Mouse (Mus musculus) forebrain, embryonic 13.5 days (tissue): ENCODE measurements around the gene Opalin. TPM values are rescaled to one million over a fixed set of nuclear protein-coding genes. Genes with fewer than 3 reads are reported as not detected.

Experiments
- ATAC-seq: fragments of 200-750 bp; cut with Nextera tagmentation; 2 replicates; pipeline ENCODE4 v1.8.0; 2017
- H3K27ac ChIP-seq: fragments of 300-500 bp; sonication (generic); 2 replicates; pipeline ENCODE4 v1.5.1; 2015; ENCODE audit warnings: inconsistent platforms, mild to moderate bottlenecking, moderate library complexity
- H3K27me3 ChIP-seq: fragments of 300-500 bp; sonication (generic); 2 replicates; pipeline ENCODE4 v1.6.1; 2015; ENCODE audit warnings: mild to moderate bottlenecking, inconsistent platforms
- H3K36me3 ChIP-seq: fragments of 300-500 bp; sonication (generic); 2 replicates; pipeline ENCODE4 v1.6.1; 2015; ENCODE audit warnings: mild to moderate bottlenecking, inconsistent platforms; ENCODE audit not compliant: poor library complexity, severe bottlenecking
- H3K4me1 ChIP-seq: fragments of 300-500 bp; sonication (generic); 2 replicates; pipeline ENCODE4 v1.6.1; 2015; ENCODE audit warnings: inconsistent platforms
- H3K4me2 ChIP-seq: fragments of 300-500 bp; sonication (generic); 2 replicates; pipeline ENCODE4 v1.6.1; 2015; ENCODE audit warnings: inconsistent platforms, mild to moderate bottlenecking, moderate library complexity
- H3K4me3 ChIP-seq: fragments of 300-500 bp; sonication (generic); 2 replicates; pipeline ENCODE4 v1.5.1; 2015; ENCODE audit warnings: mild to moderate bottlenecking, inconsistent platforms
- H3K9ac ChIP-seq: fragments of 300-500 bp; sonication (generic); 2 replicates; pipeline ENCODE4 v1.6.1; 2015; ENCODE audit warnings: mild to moderate bottlenecking, inconsistent platforms
- H3K9me3 ChIP-seq: fragments of 300-500 bp; sonication (generic); replicated peaks from 2 replicates; pipeline ENCODE4 v1.6.1; 2016; ENCODE audit warnings: inconsistent platforms
- WGBS: fragments of 180-500 bp; shearing (Covaris S2); methylation state at CpG from one replicate; pipeline ENCODE4 v1.1.7; 2015; 5-methylcytosine and 5-hydroxymethylcytosine counted together
- polyA plus RNA-seq: library from polyadenylated mRNA; unstranded; fragments of >200 nt; fragmentation: Nextera tagmentation; extraction: Ambion mirVana; gene quantifications from 2 replicates; pipeline ENCODE4 v1.2.1, GENCODE M21; 2015

Opalin gene
- polyA plus RNA-seq, 1 experiment from 2014 or later = not detected

GRCm38 (mm10) chr19:41071500-41071899 lies 5.4 kb downstream of the Opalin start:
- no peaks in the 10 kb centered on the region for H3K27me3 ChIP-seq
- WGBS = 8% methylated on average over 8 of the region's 8 CpGs
- H3K4me1 ChIP-seq = no peaks in the 10 kb centered on the region
- no peak overlapping the region for H3K9ac ChIP-seq
- no peaks in the 10 kb centered on the region for H3K9me3 ChIP-seq
- no peak overlapping the region for H3K4me2 ChIP-seq
- H3K27ac ChIP-seq = no peak overlapping the region
- H3K36me3 ChIP-seq = no peaks in the 10 kb centered on the region
- ATAC-seq = peak; percentile 69; the same call in 1 of the 2 replicates
- no peak overlapping the region for H3K4me3 ChIP-seq

GRCm38 (mm10) chr19:41054702-41055101 lies 22.2 kb downstream of the Opalin start:
- Histone ChIP-seq H3K4me1 (no peaks in the 10 kb centered on the region), H3K9ac (no peak overlapping the region), H3K27me3 (peaks cover 2% of the 10 kb centered on the region; the same call in 1 of the 2 replicates), H3K4me2 (no peak overlapping the region), H3K9me3 (no peaks in the 10 kb centered on the region), H3K36me3 (no peaks in the 10 kb centered on the region), H3K27ac (no peak overlapping the region), H3K4me3 (no peak overlapping the region)
- no peak for ATAC-seq
- 69% methylated on average over 4 of the region's 4 CpGs for WGBS

GRCm38 (mm10) chr19:41053530-41053929 lies 23.4 kb downstream of the Opalin start:
- no peak overlapping the region for H3K27ac ChIP-seq
- 34% methylated on average over 10 of the region's 10 CpGs for WGBS

GRCm38 (mm10) chr19:41052247-41052646 lies 24.7 kb downstream of the Opalin start:
- no peak for ATAC-seq
- 70% methylated on average over 5 of the region's 5 CpGs for WGBS
- H3K4me1 ChIP-seq = no peaks in the 10 kb centered on the region

More at GRCm38 (mm10) chr19:41053530-41053929, 23.4 kb downstream of the Opalin start:
- ATAC-seq = no peak
- Histone ChIP-seq H3K9ac (no peak overlapping the region), H3K9me3 (no peaks in the 10 kb centered on the region), H3K36me3 (no peaks in the 10 kb centered on the region), H3K27me3 (peaks cover 2% of the 10 kb centered on the region; the same call in 1 of the 2 replicates), H3K4me3 (no peak overlapping the region), H3K4me1 (no peaks in the 10 kb centered on the region), H3K4me2 (no peak overlapping the region)

GRCm38 (mm10) chr19:41051714-41052113 lies 25.2 kb downstream of the Opalin start:
- Histone ChIP-seq H3K9ac (no peak overlapping the region), H3K4me1 (no peaks in the 10 kb centered on the region), H3K27ac (no peak overlapping the region), H3K9me3 (no peaks in the 10 kb centered on the region), H3K4me3 (no peak overlapping the region), H3K36me3 (no peaks in the 10 kb centered on the region), H3K4me2 (no peak overlapping the region), H3K27me3 (peaks cover 2% of the 10 kb centered on the region; the same call in 1 of the 2 replicates)
- 100% methylated on average over 1 of the region's 1 CpGs for WGBS
- ATAC-seq = no peak

More at GRCm38 (mm10) chr19:41052247-41052646, 24.7 kb downstream of the Opalin start:
- no peak overlapping the region for H3K9ac ChIP-seq
- H3K4me2 ChIP-seq = no peak overlapping the region
- H3K27ac ChIP-seq = no peak overlapping the region
- H3K4me3 ChIP-seq = no peak overlapping the region
- no peaks in the 10 kb centered on the region for H3K9me3 ChIP-seq
- H3K36me3 ChIP-seq = no peaks in the 10 kb centered on the region
- peaks cover 2% of the 10 kb centered on the region; the same call in 1 of the 2 replicates for H3K27me3 ChIP-seq

GRCm38 (mm10) chr19:41048187-41048559 lies 28.7 kb downstream of the Opalin start:
- no peak overlapping the region for H3K9ac ChIP-seq
- ATAC-seq = no peak
- H3K9me3 ChIP-seq = no peaks in the 10 kb centered on the region
- peaks cover 2% of the 10 kb centered on the region; the same call in 1 of the 2 replicates for H3K27me3 ChIP-seq
- H3K4me2 ChIP-seq = no peak overlapping the region
- H3K4me1 ChIP-seq = no peaks in the 10 kb centered on the region
- H3K27ac ChIP-seq = no peak overlapping the region
- H3K36me3 ChIP-seq = no peaks in the 10 kb centered on the region
- no peak overlapping the region for H3K4me3 ChIP-seq
- WGBS = 87% methylated on average over 3 of the region's 3 CpGs

GRCm38 (mm10) chr19:41047437-41048186 lies 29.3 kb downstream of the Opalin start:
- no peaks in the 10 kb centered on the region for H3K4me1 ChIP-seq
- no peak overlapping the region for H3K4me3 ChIP-seq
- ATAC-seq = no peak; the same call in 1 of the 2 replicates
- H3K27ac ChIP-seq = no peak overlapping the region
- H3K36me3 ChIP-seq = no peaks in the 10 kb centered on the region
- no peaks in the 10 kb centered on the region for H3K27me3 ChIP-seq
- H3K4me2 ChIP-seq = no peak overlapping the region
- no peak overlapping the region for H3K9ac ChIP-seq
- 80% methylated on average over 9 of the region's 9 CpGs for WGBS
- H3K9me3 ChIP-seq = no peaks in the 10 kb centered on the region

GRCm38 (mm10) chr19:41045091-41045770 lies 31.7 kb downstream of the Opalin start:
- Histone ChIP-seq H3K27me3 (no peaks in the 10 kb centered on the region), H3K9me3 (no peaks in the 10 kb centered on the region), H3K36me3 (no peaks in the 10 kb centered on the region), H3K9ac (no peak overlapping the region), H3K27ac (no peak overlapping the region), H3K4me1 (no peaks in the 10 kb centered on the region), H3K4me2 (no peak overlapping the region), H3K4me3 (no peak overlapping the region)
- 60% methylated on average over 10 of the region's 10 CpGs for WGBS
- no peak for ATAC-seq

- Histone ChIP-seq H3K27ac (no peak overlapping the region), H3K36me3 (no peaks in the 10 kb centered on the region), H3K9me3 (no peaks in the 10 kb centered on the region), H3K4me2 (no peak overlapping the region), H3K4me3 (no peak overlapping the region), H3K9ac (no peak overlapping the region), H3K27me3 (no peaks in the 10 kb centered on the region), H3K4me1 (no peaks in the 10 kb centered on the region)
- 89% methylated on average over 7 of the region's 7 CpGs for WGBS
- ATAC-seq = no peak
These were observed 37.8 kb downstream of the Opalin start for GRCm38 (mm10) chr19:41039110-41039509.

- no peaks in the 10 kb centered on the region for H3K9me3 ChIP-seq
- no peak overlapping the region for H3K4me3 ChIP-seq
- no peaks in the 10 kb centered on the region for H3K4me1 ChIP-seq
- H3K4me2 ChIP-seq = no peak overlapping the region
- H3K36me3 ChIP-seq = no peaks in the 10 kb centered on the region
- no peaks in the 10 kb centered on the region for H3K27me3 ChIP-seq
- ATAC-seq = no peak
- 88% methylated on average over 4 of the region's 4 CpGs for WGBS
- no peak overlapping the region for H3K27ac ChIP-seq
- H3K9ac ChIP-seq = no peak overlapping the region
These were observed 40.9 kb downstream of the Opalin start for GRCm38 (mm10) chr19:41035809-41036551.

GRCm38 (mm10) chr19:41031869-41032268 lies 45.0 kb downstream of the Opalin start:
- Histone ChIP-seq H3K4me3 (no peak overlapping the region), H3K27ac (no peak overlapping the region), H3K27me3 (no peaks in the 10 kb centered on the region), H3K9ac (no peak overlapping the region), H3K4me2 (no peak overlapping the region), H3K9me3 (no peaks in the 10 kb centered on the region), H3K36me3 (no peaks in the 10 kb centered on the region), H3K4me1 (peaks cover 5% of the 10 kb centered on the region; the same call in 1 of the 2 replicates)
- no peak for ATAC-seq
- 93% methylated on average over 6 of the region's 6 CpGs for WGBS

GRCm38 (mm10) chr19:41031009-41031408 lies 45.9 kb downstream of the Opalin start:
- Histone ChIP-seq H3K4me1 (peaks cover 5% of the 10 kb centered on the region; the same call in 1 of the 2 replicates), H3K9me3 (no peaks in the 10 kb centered on the region), H3K4me3 (no peak overlapping the region), H3K27me3 (no peaks in the 10 kb centered on the region), H3K9ac (no peak overlapping the region), H3K27ac (no peak overlapping the region), H3K4me2 (no peak overlapping the region), H3K36me3 (no peaks in the 10 kb centered on the region)
- 88% methylated on average over 11 of the region's 11 CpGs for WGBS
- no peak for ATAC-seq
